Mouse (Mus musculus) heart, adult 18-20 months (tissue): ENCODE measurements around the gene St3gal5. TPM values are rescaled to one million over a fixed set of nuclear protein-coding genes. Genes with fewer than 3 reads are reported as not detected.
"Not testable (repeated sequence)": the region's sequence is repeated elsewhere in the genome, so short reads cannot be mapped to it uniquely, and the experiment has no call there.

Source experiments
- DNase-seq, 2 experiments: peaks; one replicate each; pipeline ENCODE4 v3.0.0; 2021 to 2022; ENCODE audit warnings: mixed read lengths in 1 of 2
- long read RNA-seq, 2 experiments: library from polyadenylated mRNA; stranded (forward); transcript quantifications; one replicate each; pipeline ENCODE4 v2.0.0; 2021
- total RNA-seq, 2 experiments: library from RNA; stranded (reverse); gene quantifications; 2 replicates each; pipeline ENCODE4 v1.2.3; 2021

Gene St3gal5
- total RNA-seq, result 10 to 100 TPM; 62.4 to 70.3 TPM
- long read RNA-seq, experiment 1, transcript St3gal5-202 (7 exons, 2,439 nt), result minor isoform, 7 of 101 reads
- long read RNA-seq, experiment 1, transcript St3gal5-201 (7 exons, 2,258 nt), result major isoform, 90 of 101 reads
- long read RNA-seq, experiment 1, partial matches to known transcripts, result 0 of 101 reads
- long read RNA-seq, experiment 1, other reads (novel, unspliced or antisense), result 4 of 101 reads
- long read RNA-seq, experiment 2, transcript St3gal5-201 (7 exons, 2,258 nt), result major isoform, 43 of 54 reads
- long read RNA-seq, experiment 2, partial matches to known transcripts, result 2 of 54 reads
- long read RNA-seq, experiment 2, other reads (novel, unspliced or antisense), result 6 of 54 reads

DNA sequence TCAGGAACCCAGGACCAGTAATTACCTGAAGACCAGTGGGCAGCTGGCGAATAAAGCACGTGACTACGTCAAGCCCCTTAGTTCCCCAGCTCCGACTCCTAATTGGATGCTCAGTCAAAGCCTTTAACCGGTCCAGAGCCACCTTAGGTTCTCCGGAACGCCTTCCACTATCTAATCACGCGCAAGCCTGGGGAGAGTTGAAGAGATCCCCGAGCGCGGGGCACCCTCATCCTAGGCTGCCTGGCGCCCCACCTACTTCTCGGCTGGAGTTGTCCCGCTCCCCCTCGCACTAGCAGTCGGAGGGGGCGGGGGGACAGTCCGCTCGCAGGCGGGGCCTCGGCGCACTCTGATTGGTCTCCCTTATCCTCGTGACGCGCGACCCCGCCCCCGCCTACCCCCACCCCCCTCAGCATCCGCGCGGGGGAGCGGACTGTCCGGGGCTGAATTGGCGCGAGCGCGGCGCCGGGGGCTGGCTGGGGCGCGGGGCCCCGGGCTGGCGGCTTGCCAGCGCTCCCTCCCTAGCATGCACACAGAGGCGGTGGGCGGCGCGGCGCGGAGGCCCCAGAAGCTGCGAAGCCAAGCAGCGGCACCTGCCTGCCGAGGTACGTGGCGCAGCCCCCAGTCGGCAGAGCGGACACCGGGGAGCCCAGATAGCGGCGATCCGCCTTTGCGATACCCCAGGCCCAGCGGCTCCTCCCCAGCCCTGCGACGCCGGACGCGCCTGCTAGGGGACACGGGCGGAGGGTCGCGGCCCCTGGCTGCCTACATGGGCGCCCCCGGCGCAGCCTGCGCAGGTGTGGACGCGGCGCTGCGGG lies at the start of gene St3gal5:
St3gal5 (plus strand) TSS at position 412 of the 815 bp plus-strand sequence.
- DNase-seq, result peak; percentile 89 to 93

DNA sequence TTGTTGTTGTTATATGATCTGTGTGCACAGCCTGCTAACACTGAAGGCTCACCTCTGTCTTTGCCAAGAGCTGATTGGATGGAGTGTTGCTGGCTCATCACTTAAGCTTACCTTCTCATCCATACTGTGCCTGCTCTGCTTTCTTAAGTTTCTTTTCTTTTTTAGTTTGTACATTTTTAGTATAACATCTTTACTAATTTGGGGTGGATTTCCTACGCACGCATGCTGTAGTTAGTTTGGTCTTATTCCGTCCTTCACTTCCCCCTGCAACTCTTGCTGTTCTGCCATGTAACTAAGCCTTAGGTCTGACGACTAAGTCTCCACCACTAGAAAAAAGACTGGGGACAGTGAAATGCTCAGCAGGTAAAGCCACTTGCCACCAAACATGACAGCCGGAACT lies 48.7 kb upstream of the St3gal5 start:
- DNase-seq, result no peak

DNA sequence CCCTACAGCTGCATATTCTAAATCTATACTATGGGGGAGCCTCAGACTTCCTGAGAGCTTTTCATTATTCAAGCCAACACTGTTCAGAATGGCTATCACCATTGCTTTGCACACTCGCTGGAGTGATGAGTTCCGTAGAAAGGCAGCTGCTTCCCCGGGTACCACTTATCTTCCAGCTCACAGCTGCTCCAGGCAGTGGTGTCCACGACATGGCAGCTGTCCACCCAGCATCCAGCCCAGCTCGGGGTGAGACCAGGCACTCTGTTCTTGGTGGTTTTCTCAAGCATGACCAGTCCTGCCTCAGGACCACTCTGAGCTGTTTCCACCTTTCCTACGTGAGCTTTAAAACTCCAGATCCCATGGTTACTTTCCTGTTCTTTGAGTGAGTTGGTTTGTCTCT lies 47.5 kb upstream of the St3gal5 start:
- no peak for DNase-seq

DNA sequence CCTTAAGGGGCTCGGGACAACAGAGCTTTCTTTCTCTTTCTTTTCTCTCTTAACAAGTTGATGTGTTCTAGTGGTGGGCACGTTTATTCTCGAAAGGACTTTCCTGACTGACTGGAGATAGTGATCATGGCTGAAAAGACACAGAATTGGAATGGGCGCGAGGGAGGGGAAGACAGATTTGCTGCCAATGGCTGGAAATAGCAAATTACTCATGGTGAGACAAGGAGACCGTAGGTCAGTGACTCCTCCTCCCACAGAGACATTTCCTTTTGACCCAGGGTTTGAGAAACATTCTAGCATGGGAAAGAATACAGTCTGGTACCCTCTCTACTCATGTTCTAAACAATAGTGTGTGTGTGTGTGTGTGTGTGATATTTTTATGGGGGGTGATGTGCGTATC lies 46.6 kb upstream of the St3gal5 start:
- no peak for DNase-seq

DNA sequence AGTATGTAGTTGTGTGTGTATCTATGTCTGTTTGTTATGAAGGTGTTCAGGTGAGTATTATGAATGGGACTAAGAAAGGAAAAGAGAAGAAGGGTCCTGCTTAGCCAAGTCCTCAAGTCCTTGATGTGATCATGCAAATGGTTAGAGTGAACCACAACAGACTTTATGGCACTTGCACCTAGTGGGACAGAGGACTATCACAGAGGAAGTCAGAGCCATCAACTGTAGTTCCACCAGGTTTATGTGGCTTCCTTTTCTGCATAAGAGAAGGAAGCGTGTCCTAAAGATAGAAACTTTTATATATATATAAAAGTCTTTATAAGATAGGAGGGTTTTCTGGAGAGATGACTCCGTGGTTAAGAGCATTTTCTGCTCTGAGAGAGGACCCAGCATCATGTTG lies 46.1 kb upstream of the St3gal5 start:
- no peak for DNase-seq

DNA sequence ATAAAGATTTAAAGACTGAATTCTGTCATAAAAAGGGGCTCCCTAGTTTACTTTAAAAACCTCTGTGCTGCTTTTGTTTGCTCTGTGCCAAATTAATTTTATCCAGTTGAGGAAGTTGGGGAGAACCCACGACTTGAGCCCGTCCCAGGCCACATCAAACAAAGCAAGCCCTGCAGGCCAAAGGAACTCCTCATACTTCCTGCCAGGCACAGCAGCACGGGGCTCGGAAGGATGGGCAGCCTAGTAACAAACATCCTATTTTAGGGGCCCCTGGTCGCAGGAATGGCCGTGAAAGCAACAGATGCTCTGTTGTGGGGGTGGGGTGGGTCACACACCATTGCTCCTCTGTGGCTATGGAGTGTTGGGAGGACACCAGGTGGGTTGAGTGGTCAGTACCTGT lies 45.6 kb upstream of the St3gal5 start:
- DNase-seq, result peak in 1 of 2 experiments; percentile 16

DNA sequence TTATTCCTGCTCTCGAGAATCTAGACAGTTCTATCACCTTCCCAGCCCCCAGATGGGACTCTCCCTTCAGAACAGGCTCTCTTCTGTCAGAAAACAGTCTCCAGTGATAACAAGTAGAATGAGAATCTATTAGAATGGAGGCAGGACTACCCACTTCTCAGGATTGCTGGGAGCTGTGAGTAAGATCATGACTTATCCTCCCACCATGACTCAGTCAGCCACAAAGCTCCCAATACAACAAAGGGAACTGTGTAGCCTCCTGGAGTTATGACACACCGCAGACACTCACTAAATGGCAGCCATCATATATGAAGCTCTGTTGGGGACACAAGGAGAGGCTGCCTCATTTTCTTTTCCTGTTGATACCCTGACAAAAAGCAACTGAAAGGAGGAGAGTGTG lies 40.8 kb upstream of the St3gal5 start:
- DNase-seq, result no peak

DNA sequence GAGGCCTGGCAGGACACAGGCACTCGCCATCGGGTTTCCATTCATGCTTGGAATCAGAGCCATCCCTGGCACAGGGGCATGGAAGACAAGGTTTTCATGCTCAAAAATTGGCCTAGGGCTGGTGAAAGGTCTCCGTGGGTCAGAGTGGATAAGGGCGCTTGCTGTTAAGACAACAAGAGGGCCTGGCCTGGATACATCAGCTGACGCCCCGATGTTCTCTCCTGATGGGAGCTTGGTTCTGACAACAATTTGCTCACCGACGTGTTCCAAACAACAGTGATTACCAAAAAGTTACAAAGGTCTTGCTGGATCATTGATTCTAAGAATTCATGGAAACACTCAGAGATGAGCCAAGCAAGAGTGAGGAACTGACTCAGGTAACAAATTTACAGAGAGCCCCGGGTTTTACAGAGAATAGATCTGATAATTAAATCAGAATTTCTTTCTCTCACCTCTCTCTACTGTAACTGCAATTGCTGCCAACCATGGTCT lies 38.9 kb upstream of the St3gal5 start:
- DNase-seq, result no peak

DNA sequence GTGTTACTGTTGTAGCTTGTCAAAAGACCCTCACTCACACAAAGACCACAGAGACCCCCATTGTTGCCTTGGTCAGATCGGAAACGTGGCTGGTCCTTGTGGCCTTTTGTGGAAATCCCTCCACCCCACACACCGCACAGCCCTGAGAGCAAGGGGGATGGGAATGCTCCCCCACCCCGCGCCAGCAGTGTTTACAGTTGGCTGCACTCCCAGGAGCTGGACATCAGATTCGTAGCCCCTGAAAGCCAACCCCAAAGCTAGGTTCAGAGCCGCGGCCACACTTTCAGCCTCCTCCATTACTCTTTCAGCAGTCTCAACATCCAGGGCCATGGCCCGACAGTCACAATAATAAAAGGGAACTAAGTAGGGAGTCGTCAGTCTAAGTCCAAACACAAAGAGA lies 36.7 kb upstream of the St3gal5 start:
- not testable (repeated sequence) for DNase-seq

DNA sequence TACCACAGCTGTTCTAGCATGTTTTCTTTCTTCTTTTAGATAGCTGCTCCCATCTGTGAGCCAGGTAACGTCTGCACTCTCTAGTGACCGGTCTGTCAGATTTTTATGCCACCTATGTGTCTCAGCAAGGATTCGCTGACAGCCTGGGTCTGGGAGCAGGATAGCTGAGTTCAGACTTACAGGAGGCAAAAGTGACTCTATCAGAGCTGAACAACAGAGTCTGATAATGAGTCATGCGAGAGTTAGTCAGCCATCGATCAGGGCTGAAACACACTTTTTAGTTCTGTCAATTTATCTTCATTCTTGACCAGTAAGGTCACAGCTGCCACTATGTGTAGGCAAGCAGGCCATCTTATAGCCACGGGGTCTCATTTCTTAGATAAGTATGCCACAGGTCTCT lies 33.7 kb upstream of the St3gal5 start:
- DNase-seq, result no peak

DNA sequence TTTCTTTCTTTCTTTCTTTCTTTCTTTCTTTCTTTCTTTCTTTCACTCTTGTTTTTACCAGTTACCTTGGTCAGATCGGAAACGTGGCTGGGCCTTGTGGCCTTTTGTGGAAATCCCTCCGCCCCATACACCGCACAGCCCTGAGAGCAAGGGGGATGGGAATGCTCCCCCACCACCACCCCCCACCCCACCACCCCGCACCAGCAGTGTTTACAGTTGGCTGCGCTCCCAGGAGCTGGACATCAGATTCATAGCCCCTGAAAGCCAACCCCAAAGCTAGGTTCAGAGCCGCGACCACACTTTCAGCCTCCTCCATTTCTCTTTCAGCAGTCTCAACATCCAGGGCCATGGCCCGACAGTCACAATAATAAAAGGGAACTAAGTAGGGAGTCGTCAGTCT lies 31.4 kb upstream of the St3gal5 start:
- no peak for DNase-seq

DNA sequence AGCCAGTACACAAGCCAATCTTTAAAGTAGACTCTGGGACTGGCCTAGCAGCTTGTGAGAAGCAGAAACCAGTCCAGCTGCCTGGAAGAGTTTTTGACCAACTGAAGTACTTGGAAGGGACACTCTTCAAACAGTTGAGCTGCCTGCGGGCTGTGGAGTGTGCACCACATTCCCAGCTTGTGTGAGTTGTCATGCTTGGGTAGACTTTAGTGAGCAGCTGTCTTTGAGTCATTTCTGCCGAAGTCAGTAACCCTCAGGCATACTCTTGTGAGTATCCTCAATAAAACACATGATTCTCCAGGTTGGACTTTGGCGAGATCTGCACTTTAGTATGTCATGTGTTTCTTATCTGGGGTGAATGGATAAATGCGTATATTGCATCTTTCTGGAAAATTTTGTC lies 29.0 kb upstream of the St3gal5 start:
- DNase-seq, result no peak

DNA sequence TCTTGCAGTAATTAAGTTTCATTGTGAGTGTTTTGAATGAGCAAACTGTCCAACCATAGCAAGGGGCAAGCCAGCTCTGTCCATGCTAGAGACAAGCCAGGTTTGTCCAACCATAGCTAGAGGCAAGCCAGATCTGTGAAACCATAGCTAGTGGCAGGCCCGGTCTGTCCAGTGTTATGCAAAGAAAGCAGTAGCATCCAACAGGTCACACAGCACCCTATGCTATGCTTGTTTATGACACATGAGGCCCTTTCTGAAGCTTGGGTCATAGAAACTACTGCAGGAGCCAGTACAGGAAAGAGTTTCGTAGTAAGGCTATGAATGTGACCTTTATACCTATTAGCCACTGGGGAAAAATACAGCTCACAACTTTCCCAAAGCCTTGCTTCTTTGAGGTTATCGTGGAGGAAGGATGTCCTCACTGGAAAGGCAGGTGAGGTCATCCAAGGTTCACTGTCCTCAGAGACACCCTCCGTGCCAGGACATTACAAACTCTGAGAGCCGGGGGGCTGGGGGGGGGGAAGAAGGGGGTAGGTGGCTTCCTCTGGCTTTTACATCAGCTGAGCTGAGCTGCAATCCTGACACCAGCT lies 26.0 kb upstream of the St3gal5 start:
- DNase-seq, result peak in 1 of 2 experiments; percentile 39

DNA sequence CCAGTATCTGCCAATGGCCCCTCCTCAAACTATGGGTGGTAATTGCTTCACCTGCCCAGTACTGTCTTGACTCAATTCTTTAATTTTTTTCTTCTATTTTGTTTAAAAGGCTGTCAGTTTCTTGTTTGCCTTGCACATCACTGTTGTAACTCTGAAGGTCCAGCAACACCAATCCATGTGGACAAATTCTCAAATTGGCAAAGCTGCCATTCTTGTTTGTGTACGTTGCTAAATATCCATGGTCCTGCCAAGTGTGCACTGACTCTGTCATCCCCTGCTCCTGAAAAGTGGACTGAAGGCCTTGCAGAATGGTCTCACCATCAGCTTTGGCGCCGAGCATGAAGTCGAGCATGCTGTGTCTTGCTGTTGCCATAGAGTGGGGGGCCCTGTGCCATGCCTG lies 23.6 kb upstream of the St3gal5 start:
- DNase-seq, result no peak

DNA sequence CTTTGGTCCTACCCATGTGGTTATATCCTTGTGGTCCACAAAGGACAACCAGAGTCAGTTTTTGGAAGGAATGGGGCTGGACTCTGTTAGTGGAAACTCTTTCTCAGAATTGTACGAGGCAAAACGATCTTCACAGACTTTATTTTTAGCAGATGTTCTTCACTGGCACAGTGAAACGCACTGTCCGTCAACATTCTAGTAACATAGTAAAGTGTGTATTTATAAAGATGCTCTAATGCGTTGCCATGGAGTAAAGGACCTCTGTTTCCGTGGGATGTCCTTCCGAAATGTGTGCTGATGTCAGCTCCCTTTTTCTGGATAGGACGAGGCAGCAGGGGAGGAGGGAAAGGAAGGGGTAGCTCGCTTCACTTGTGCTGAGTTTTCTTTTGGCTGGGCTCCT lies 20.9 kb upstream of the St3gal5 start:
- DNase-seq, result no peak

DNA sequence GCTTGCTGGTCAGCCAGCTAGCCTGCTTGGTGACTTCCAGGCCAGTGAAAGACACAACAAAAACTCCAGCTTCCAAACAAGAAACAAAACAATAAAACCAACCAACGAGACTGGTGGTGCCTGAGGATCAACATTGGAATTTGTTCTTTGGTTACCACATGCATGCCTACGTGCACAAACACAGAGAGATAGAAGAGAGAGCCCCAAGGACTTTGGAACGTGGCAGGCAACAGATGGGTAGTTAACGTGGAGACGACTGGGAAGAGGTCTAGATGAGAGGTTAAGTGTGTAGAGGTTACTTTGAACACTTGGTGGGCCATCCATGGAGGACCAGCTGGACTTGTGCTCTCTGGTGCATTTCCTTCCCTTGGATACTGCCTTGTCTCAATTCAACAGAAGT lies 19.2 kb upstream of the St3gal5 start:
- DNase-seq, result no peak

DNA sequence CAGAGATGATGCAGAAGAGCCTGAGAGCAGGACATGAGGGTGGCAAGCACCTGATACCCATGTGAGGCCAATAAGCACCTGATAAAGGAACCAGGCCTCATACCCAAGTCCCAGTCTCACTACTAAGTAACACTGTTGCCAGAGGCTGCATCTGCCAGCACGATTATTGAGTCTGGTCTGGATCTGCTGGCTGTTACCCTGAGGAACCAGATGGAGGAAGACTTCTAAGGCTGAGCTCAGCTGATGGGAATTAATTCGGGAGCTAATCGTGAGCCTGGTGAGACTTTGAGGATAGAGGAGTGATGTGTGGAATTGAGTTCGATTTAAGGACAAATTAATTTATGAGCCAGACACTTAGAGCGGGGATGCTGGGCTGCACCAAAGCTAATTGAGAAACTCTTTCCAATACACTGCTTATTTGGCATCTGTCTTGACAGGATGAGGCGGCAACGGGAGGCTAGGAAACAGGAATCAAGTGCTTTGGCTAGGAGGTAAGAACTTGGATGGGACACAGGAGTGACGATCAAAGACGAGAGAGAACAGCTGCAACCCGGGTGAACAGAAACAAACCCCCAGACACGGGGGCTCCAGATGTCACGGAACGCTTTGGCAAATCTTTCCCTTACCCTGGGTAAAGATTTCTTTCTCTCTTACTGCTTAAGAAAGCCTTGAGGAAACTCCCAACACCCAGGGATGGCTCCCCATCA lies 15.9 kb upstream of the St3gal5 start:
- peak; percentile 23 to 34 for DNase-seq

DNA sequence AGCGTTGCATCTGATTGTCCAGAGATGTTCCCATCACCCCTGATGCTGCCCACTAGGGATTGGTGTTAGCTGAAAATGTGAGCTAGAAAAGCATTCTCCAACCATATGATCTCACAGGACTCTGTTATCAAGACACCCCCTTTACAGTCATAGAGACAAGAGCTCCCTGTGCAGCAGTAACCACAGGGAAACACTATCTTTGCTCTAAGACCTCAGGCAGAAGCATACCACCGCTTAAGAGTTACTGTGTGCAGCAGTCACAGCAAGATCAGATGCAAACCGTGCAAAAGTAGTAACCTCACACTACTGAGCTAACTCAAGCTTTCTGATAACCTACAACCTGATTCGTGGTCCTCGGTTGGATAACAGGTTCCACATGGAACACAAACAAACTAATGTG lies 10.0 kb upstream of the St3gal5 start:
- DNase-seq, result no peak

DNA sequence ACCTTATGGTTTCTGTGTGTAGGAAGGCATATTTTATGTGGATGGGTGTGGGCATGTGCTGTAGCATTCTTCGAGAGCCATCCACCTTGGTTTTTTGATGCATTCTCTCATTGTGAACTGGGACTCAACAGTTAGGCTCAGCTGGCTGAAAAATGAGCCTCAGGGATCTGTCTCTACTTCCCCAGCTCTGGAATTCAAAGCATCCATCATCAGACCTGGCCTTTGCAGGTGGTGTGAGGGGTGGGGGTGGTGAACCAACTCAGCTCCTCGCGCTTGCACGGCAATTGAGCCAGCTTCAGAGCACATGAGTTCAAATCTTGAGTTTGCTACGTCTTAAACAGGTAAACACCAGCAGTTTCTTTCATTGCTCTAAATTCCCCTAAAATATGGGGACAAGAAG lies 7.5 kb upstream of the St3gal5 start:
- DNase-seq, result no peak

DNA sequence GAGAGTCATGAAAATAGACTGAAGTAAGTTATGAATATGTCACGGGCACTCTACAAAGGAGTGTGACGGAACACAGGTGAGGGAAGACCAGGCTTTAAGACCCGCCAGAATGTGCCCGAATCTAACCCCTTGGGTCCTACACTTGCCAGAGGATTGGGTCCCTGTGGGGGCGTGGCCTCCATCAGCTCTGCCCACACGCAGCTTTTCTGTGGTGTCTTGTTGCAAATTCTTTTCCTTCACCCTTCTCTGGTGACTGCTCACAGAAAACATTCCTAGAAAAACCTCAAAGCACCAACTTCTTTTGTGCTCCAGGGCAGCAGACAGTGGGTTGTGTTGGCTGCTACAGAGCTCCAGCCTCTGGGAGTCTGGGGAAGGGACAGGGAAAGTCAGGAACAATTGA lies 6.4 kb upstream of the St3gal5 start:
- DNase-seq, result no peak

DNA sequence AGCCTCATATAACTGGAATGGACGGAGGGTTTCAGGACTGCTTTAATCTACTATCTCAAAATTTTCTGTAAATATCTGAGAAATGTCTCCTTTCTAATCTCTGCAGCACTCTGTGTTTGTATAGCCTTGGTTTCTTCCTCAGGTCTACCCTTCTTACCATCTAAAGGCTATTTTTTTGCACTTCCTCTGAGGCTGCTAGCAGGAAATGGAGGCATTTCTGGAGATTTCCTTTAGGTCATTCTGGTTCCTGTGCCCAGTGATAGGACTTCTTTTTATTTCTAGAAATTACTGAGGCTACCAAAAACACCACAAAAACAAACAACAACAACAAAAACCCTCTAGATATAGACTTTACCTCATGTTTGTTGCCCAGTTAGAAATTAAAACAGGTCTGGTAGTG lies 4.3 kb upstream of the St3gal5 start:
- DNase-seq, result no peak

DNA sequence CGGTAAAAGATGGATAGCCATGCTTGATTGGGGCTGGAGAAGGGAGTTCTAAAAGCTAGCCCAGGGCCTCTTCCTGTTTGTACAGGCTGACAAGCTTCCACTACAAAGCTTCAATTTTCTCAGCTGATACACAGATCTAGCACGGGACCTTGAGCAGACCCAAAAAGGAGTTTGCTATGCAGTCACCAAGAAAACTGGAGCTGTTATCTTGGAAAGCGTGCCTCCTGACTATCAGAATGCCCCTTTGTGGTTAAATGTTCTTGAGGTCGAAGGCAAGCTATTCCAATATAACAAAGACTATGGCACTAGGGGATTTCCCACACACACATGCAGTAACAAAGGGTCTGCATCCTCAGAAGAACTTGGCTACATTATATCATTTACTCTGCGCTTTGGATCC lies 1.2 kb upstream of the St3gal5 start:
- DNase-seq, result no peak

DNA sequence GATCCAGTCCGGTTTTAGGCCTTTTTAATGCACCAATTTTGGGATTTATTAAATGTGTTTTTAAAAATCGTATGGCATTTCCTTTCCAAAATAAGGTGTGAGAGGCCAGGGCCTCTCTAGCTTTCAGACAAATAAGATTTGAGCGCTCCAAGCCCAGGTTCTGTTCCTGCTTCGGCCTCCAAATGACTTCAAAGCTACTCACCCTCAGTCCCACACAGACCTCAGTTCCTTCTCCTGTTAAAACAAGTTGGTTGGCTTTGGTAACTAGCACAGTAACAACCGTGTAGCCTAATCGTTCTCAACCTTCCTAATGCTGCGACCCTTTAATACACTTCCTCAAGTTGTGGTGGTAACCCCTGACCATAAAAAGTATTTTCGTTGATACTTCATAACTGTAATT lies 723 bp upstream of the St3gal5 start:
- no peak for DNase-seq
